Mouse (Mus musculus) testis, postnatal 10 days (tissue): ENCODE data around the gene Fndc3b.
A peak's percentile ranks its signal among the peaks of the same experiment; 100 is the strongest.

Experiments used
- DNase-seq: peaks from one replicate; pipeline ENCODE4 v3.0.0; 2021; ENCODE audit warnings: low spot score

Gene Fndc3b

DNA sequence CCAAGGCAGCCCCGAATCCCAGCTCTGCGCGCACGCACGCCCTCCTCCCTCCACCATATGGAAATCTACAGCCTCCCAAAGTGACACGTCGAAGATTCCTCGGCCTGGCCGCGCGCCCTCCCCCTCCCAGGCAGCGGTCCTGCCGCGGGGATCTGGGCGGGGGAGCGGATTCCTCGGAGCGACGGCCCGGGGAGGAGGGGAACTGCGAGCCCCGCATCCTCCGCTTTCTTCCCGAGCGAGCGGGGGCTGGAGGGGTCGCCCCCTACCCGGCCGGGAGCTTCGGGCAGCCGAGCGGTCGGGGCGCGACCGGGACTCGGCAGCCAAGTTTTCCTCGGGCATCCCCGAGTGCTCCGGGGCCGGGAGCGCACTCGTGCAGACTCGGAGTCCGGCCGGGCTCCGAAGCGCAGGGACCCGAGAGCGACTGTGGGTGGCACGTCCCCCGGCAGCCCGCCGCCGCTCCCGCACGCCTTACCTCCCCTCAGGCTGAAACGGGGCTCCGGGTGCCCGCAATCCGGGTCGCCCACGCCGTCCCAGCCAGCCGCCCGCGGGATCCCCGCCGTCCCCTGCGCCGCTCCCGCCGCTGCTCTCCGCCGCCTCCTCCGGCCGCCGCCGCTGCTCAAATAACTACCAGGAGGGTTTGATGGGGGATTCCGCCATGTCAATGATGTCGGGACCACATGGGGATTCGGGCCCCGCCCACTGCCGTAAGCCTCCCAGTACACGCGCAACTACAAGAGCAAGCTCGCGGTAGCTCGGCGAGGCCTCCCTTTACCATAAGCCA, at the start of gene Fndc3b:
TSS of gene Fndc3b (minus strand) at position 660 of the 781 bp plus-strand sequence.
- DNase-seq: peak; percentile 95

DNA sequence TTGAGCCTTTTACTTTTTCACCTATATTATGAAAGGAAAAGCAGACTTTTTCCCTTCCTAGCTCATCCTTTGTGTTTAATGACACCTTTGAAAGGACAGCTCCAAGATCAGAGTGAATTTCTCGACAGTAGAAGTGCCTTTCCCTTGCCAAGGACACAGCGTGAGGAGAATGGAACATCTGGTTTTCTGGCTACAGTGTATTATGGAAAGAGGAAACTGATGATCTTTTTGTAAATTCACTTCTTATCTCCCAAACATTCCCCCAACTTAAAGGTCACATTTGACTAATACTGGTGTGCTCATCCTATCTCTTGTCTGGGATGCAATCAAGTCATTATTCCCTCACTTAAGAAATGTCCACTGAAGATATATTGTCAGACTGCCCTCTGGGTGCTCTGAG, 49.2 kb upstream of the Fndc3b start:
- no peak for DNase-seq

DNA sequence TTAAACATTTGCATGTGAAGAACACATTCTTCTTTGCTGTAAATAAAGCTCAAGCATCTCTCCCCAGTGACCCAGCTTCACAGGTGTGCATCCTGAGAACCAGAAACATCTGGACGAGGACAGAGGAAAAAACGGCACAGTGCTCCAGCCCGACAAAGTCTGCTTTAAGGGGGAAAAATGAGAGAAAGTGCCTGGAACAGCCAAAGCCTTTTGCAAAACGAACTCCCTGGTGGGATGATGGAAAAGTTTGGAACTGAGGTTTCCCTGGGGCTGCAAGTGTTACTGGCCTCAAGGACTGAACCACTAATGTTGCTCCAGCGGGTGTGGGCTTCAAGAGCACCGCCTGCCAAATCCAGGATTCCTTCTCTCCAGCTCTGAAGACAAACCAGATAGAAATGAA, 47.9 kb upstream of the Fndc3b start:
- no peak for DNase-seq

DNA sequence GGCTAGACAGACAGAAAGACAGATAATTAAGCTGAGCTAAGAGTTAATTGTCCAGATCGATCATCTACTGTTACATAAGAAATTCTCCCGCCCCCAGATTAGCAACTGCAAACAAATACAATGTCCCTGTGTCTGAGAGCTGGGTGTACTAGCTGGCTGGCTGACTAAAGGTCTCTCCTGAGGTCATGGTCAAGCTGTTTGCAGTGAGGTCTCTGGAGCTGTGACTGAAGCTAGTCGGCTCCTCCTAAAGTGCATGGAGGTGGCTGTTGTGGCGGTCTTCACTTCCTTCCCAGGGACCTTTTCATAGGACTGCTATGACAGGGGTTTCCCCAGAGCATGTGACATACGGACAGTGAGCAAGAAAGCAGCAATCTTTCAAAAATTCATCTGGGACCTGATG, 40.5 kb upstream of the Fndc3b start:
- peak; percentile 60 for DNase-seq

DNA sequence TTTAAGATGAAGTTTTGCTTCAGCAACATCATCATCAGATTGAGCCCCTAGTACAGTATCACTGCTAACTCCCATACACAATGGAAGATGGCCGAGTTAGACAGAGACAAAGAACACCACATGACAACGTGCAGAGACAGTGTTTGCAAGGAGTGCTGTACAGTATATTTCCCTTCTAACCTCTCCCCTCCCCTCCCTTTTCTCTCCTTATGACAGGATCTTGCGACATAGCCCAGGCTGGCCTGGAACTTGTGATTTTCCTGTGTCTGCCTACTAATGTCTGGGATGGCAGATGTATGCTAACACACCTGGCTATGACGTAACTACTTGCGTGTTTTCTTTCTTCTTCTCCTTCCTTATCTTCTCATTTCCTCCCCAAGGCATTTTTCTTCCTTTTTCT, 40.0 kb upstream of the Fndc3b start:
- DNase-seq: no peak

DNA sequence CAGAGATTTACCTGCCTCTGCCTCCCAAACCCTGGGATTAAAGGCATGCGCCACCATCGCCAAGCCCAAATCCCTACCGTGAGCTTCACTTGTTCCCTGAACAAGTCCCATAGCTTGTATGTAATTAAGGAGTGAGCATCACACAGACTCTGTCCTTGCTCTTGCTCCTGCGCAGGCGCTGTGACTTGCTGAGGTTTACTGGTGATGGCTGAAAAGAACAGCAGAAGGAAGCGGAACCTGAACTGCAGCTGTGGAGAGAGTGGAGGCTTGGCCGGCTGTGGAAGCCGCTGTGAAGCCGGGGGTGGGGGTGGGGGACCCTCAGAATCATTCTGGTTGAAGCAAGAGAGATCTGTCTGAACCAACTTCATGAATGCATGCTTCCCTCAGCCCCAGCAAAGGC, 34.5 kb upstream of the Fndc3b start:
- DNase-seq: no peak

DNA sequence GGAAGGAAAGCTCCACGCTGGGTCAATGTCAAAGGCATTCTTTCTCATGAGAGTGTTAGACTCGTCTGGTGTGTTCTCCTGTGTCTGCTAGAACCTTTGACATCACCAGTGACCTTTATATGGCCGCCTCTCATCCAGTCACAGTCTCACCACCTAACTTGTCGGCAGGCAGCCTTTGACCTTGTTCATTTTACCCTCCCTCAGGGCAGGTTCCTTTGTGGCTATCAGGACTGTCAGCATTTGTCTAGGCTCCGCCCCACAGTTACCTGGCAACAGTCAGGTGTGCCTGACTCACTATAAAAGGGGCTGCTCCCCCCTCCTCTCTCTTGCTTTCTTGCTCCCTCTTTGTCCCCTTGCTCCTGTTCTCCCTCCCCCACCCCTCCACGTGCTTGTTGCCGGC, 33.6 kb upstream of the Fndc3b start:
- no peak for DNase-seq

DNA sequence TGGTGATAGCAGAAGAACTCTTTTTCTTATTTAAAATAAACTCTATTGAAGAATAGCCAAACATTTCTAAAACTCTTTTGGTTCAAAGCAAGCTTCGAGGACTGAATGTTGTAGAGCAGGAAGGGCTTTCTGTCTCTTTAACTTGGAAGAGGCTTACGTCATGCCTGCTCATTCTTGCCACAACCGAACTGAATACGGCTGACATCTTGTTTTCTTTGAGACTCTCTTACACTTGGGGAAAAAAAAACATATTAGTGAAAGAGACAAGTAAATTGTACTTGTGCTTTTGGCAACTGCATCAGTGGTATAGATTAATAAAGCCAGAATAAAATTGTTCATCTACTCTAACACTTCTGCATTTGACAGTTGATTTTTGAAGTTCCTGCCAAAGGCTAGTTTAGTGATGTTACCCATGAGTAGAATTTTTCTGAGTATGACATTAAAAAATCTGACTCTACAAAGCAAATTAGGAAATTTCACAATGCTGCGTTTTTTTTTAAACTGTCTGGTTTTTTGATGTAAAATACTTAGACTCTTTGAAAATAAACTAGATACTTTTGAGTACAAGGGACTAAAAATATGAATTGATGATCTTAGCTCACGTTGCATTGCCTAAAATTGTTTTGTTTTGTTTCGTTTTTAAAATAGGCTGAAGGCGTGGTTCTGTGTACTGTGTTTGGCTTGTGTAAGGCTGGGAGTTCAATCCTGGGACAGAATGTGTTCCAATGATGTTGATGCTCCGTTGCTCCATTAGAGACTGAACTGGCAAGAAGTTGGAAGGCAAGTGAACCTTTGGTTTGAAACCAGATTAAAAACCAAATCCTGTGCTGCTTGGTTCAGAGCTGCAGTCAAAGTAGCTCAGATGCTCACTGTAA, 32.4 kb upstream of the Fndc3b start:
- DNase-seq: no peak

DNA sequence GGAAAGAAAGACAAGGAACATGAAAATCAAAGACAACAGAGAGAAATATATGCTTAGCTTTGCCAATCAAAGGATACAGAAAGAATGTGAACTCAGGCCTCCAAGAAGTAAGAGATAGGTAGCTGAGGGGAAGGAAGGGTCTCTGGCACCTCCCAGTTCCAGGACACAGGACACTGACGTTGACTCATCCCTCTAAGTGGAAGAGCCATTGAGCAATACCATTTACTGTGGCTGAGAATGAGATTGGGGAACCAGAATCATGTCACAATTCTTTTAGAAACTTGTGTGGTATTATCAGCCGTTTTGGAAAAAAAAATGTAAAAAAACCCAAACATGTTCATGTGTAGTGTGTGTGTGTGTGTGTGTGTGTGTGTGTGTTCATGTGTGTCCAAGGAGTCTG, 31.0 kb upstream of the Fndc3b start:
- DNase-seq: no peak

DNA sequence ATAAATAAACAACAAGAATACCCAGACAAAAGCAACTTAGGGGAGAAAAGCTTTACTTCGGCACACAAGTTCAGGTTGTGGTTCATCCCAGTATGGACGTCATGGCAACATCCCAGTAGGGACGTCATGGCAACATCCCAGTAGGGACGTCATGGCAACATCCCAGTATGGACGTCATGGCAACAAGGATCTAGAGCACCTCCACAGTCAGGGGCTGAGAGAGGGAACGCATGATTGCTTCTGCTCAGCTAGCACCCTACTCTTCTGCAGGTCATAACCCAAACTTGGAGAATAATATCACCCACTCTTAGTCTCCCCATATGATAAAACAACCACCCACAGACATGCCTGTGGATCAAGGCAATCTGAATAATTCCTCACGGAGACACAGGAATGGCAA, 29.0 kb upstream of the Fndc3b start:
- DNase-seq: no peak

DNA sequence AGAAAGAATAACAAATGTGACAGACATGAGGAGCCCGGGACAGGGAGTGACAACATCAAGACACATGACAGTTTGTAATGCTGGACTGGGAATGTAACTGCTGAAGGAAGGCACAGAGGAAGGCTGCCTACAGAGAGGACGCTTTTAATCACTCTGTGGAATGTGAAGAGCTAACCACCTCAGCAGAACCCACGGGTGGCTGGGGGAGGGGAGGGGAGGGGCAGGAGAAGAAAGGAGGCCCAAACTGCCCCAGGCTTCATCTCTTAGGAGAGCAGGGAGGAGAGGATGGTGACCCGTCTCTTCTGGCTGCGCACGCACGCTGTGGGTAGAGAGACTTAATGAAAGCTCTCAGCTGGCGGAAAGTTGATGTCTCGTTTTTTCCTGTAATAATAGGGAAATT, 25.1 kb upstream of the Fndc3b start:
- no peak for DNase-seq

DNA sequence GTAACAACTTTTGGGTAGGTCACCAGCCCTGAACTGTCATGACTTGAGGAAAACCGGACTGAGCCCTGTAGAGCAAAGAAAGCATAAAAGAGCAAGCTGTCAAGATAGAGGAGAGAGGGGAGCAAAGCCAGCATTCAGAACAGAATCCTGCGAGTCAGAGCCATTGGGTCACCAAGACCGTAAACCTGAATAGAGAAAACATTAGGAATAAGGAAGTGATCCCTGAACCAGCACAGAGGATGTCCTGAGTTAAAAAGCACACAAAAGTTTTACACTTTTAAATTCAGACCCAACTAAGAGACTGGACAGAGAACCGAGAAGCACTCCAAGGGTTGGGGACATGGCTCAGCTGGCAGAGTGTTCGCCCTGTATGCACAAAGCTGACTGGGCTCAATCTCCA, 24.0 kb upstream of the Fndc3b start:
- no peak for DNase-seq

DNA sequence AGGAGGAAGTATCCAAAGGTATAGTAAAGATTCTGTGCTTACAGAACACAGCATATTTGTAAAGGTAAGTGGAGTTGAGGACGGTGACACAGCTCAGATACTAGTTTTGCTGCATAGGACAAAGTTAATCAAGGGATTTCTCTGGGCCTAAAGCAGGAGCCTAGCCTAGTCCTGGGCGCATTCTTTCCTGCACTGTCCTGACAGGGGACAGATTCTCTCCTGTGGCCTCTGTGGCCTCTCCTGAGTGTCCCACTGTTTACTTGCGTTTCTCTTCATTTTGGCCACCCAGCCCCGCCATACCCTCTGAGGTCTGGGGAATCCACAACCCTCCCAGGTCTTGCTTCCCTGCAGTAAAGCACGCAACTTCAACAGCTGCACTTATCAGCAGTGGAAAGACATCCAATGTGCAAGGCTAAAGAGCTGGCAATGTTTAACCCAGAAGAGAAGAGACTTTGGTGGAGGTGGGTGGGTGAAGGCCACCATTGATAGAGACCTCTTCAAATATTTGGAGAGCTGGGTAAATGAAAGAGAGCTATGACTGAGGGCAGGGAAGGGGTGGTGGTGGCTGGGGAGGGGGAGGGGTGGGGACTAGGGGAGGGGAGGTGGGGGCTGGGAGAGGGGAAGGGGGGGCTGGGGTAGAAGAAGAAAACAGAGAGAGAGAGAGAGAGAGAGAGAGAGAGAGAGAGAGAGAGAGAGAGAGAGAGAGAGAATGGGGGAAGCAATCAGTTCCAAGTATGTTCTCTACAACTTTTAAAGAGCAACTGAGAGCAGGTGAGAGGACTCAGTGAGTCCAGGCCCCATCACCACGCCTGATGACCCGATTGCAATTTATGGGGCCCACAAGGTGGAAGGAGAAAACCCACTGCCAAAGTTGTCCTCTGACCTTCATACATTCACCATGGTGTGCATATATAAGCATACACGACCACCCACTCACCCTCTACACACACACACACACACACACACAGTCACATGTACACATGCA, 18.0 kb upstream of the Fndc3b start:
- no peak for DNase-seq

DNA sequence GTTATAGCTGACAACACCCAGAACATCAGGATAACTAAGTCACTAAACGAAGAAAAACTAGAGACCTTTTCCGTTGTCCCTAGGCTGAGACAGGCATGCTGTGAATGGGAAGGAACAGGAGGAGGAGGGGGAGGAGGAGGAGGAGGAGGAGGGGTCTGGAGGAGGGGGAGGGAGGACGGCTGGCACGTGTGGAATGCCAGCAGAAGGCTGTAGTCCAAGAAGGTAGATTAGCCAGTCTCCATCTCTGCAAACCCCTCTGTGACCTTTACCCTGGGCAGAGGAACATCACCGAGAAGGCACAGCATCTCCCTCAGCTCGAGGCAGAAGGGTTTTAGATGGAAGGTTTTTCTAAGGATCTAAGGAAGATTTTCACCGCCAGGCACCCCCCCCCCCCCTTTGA, 17.1 kb upstream of the Fndc3b start:
- no peak for DNase-seq

DNA sequence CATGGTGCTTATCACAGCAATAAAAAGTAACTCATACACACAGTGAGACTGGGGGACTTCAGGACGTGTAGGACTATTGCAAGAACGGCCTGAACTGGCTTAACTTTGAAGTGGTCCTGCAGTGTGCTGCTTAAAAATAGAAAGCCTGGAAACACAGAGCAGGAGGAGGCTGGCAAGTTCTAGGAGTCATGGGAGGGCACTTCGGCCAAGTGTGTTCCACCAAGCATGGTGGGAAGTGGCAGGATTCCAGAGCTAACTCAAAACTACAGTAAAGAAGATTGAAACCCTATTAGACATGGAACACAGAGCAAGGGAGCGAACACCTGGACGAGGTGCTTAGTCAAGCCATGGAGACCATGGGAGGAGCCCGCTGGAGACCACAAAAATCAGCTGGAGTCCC, 14.6 kb upstream of the Fndc3b start:
- no peak for DNase-seq

DNA sequence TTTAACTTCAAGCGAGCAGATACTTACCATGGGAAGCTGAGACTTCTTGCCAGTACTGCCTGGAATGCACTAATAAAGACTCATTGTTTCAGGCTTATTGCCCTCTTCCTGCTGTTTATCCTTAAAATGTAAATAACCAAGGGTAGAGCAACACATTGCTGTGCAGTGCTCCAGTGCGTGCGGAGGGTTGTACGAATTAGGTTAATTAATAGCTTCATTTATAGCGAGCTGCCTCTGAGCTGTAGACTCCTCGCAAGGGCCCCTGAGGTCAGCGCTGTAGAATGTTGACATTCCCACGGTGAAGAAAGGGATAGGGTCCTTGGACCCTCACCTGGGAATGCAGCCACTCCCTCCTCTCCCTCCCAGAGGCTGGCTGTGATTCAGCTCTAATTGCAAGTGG, 13.1 kb upstream of the Fndc3b start:
- no peak for DNase-seq

DNA sequence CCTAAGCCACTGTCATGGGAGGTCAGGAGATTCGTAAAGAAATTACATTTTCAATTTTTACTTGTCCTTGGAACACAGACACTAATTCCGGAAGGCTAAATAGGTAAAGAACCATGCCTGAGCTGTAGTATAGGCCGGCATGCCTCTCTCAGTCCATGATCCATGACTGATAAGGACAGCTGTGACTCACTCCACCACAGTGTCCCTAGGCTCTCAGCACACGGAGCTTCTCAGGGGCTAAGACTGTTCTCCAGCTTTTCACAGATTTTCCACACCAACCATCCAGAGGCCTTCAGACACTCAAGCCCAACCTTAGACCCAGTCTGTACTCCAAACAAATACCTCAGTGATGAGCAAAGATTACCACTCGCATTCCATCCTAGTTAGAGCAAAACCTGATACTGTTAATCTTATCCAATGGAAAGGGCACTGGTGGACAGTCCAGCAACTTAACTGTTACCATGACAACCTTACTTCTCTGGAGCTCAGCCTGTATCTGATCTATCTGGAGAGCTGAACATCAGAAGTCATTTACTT, 7.8 kb upstream of the Fndc3b start:
- DNase-seq: no peak

DNA sequence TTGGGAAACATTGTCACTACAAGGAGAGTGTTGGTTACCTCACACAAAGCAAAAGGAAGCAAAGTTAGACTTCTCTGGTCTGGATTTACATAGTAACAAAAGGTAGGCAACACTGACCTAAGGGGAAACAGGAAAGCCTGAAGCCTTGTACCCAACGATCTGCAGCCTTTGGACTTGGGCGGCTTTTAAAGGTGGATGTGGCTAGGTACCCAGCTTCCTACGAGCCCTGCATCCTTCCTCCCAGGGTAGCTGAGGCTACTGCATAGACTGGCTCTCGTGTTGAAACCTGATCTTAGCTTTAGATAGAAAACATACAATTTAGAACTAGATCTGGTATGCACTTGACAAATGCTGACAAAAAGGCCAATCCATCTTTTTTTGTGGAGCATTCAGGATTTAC, 2.9 kb upstream of the Fndc3b start:
- DNase-seq: no peak

DNA sequence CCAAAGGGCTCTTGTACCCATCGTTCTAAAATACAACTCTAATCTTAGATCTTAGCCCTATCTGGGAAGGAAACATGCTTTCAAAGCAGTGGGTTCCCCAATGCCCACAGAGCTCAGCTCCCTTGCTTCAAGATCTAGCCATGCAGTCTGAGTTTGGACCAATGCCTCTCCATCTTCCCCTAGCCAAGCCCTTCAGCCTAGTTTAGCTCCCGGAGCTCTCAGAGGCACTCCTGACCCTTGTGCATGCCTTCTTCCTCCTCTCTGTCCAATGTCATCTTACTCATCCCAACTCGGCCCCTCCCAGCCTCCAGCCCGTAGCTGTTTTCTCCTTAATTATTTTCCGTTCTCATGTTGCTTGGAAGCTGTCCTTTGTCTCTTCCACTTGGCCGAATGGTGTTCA, 1.3 kb upstream of the Fndc3b start:
- DNase-seq: no peak

DNA sequence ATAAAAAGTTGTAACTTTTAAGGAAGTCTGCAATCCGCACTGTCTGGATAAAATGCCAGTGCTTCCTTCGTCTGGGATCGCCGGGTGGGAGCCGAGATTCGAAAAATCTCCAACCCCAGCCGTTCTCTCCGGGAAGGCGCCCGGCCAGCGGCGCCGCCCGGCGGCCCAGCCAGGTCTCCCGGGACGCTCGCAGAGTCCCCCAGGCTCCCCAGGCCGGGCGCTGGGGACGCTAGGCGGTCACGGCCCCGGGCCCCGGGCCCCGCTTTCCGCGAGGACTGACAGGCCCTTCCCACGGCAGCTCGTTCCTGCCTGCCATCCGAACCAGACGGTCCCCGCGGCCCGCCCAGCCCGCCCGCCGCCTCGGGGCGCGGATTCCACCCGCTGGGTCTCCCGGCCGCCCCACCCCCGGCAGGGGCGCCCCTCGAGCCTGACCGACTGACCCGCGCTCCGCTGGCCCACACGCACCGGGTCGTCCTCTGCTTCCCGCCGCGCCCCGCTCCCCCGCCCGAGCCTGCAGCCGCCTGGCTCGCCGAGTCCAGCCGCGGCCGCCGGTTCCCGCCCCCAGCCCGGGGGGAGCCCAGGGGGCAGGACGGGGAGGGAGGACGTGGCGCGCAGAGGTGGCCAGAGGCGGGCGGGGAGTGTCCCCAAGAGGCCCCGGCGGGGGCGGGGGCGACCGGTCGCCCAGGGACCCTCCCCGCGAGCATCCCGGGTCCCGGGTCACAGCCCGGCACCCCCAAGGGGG, 1.0 kb downstream of the Fndc3b start:
- DNase-seq: peak; percentile 86
